Mouse (Mus musculus) urinary bladder, postnatal 14 days (tissue): Measurements from ENCODE around the gene Sytl5.
A peak's percentile ranks its signal among the peaks of the same experiment; 100 is the strongest.

Source experiments
- DNase-seq: peaks from one replicate; pipeline ENCODE4 v3.0.0; 2021; ENCODE audit warnings: low spot score

Gene Sytl5

GRCm38 (mm10) chrX:9885322-9885721, at the start of gene Sytl5:
TSS of gene Sytl5 (plus strand) at chrX:9885622.
- DNase-seq, result no peak

- no peak for DNase-seq
Measured at GRCm38 (mm10) chrX:9846628-9847027, 38.8 kb upstream of the Sytl5 start, which contains the start of gene Hypm. TSS of gene Hypm (plus strand) at chrX:9846928.

GRCm38 (mm10) chrX:9849403-9849802, 36.0 kb upstream of the Sytl5 start, which contains the start of gene H2al3:
TSS of gene H2al3 (plus strand) at chrX:9849703.
- no peak for DNase-seq

GRCm38 (mm10) chrX:9861859-9862258, 23.6 kb upstream of the Sytl5 start:
- peak; percentile 4 for DNase-seq

- DNase-seq, result no peak
Measured at GRCm38 (mm10) chrX:9875519-9875918, 9.9 kb upstream of the Sytl5 start.

GRCm38 (mm10) chrX:9909572-9909971, 24.1 kb downstream of the Sytl5 start:
- no peak for DNase-seq

GRCm38 (mm10) chrX:9933839-9934238, 48.4 kb downstream of the Sytl5 start:
- no peak for DNase-seq

GRCm38 (mm10) chrX:9984094-9984669, 98.8 kb downstream of the Sytl5 start:
- no peak for DNase-seq

- no peak for DNase-seq
Measured at GRCm38 (mm10) chrX:10000718-10001117, 115.3 kb downstream of the Sytl5 start.

- DNase-seq, result no peak
Measured at GRCm38 (mm10) chrX:10005946-10006345, 120.5 kb downstream of the Sytl5 start.

- no peak for DNase-seq
Measured at GRCm38 (mm10) chrX:10007675-10008270, 122.4 kb downstream of the Sytl5 start.

- no peak for DNase-seq
Measured at GRCm38 (mm10) chrX:10010202-10010601, 124.8 kb downstream of the Sytl5 start.

- peak; percentile 3 for DNase-seq
Measured at GRCm38 (mm10) chrX:10034666-10035065, 149.2 kb downstream of the Sytl5 start.
